Mouse (Mus musculus) limb, embryonic 15.5 days (tissue): ENCODE data around the gene Gm45234. TPM values are rescaled to one million over a fixed set of nuclear protein-coding genes. Genes with fewer than 3 reads are reported as not detected.

Source experiments
- ATAC-seq: fragments of 200-750 bp; cut with Nextera tagmentation; 2 replicates; pipeline ENCODE4 v1.8.0; 2017; ENCODE audit warnings: low read depth, moderate TSS enrichment; ENCODE audit not compliant: insufficient number of reproducible peaks, low FRiP score, low TSS enrichment
- H3K27ac ChIP-seq: fragments of 300-500 bp; sonication (generic); 2 replicates; pipeline ENCODE4 v1.5.1; 2015; ENCODE audit warnings: moderate library complexity, mild to moderate bottlenecking, inconsistent platforms
- H3K27me3 ChIP-seq: fragments of 300-500 bp; sonication (generic); 2 replicates; pipeline ENCODE4 v1.6.1; 2015; ENCODE audit warnings: inconsistent platforms
- H3K36me3 ChIP-seq: fragments of 300-500 bp; sonication (generic); 2 replicates; pipeline ENCODE4 v1.6.1; 2015; ENCODE audit warnings: inconsistent platforms
- H3K4me1 ChIP-seq: fragments of 300-500 bp; sonication (generic); 2 replicates; pipeline ENCODE4 v1.6.1; 2015; ENCODE audit warnings: inconsistent platforms
- H3K4me2 ChIP-seq: fragments of 300-500 bp; sonication (generic); 2 replicates; pipeline ENCODE4 v1.6.1; 2015; ENCODE audit warnings: mild to moderate bottlenecking, inconsistent platforms
- H3K4me3 ChIP-seq: fragments of 300-500 bp; sonication (generic); 2 replicates; pipeline ENCODE4 v1.5.1; 2015; ENCODE audit warnings: mild to moderate bottlenecking, inconsistent platforms
- H3K9ac ChIP-seq: fragments of 300-500 bp; sonication (generic); 2 replicates; pipeline ENCODE4 v1.6.1; 2015; ENCODE audit warnings: inconsistent platforms
- H3K9me3 ChIP-seq: fragments of 300-500 bp; sonication (generic); 2 replicates; pipeline ENCODE4 v1.6.1; 2016; ENCODE audit warnings: inconsistent platforms
- whole genome bisulfite sequencing: fragments of 180-500 bp; shearing (Covaris S2); methylation state at CpG from one replicate; pipeline ENCODE4 v1.1.7; 2015; 5-methylcytosine and 5-hydroxymethylcytosine counted together
- polyA plus RNA-seq: library from polyadenylated mRNA; unstranded; fragments of >200 nt; fragmentation: Nextera tagmentation; extraction: Ambion mirVana; gene quantifications from 2 replicates; pipeline ENCODE4 v1.2.1, GENCODE M21; 2015

Gene Gm45234
- polyA plus RNA-seq, 1 experiment from 2014 or later, result 0.10 TPM

DNA sequence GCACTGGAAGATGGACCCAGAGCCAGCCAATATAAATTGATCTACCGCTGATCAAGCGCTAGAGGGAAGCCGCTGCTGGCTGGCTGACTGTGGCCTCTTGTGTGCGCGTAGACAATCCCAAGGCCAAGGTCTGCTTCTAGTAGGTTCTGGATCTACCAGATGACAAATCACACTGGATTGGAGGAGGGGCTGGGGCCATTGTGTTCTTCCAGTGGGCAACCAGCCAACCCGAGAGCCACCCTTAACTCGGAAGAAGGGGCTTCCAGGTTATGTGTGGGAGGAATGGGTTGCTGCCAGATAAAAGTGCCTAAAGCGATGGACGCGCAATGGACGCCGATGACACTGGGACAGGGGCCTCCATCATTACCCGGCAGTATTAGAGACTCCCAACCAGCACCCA is 37.9 kb downstream of the Gm45234 start:
- Histone ChIP-seq H3K9me3 (no peaks in the 10 kb centered on the region), H3K36me3 (peaks cover 47% of the 10 kb centered on the region), H3K4me3 (peak overlapping the region; percentile 34), H3K27me3 (no peaks in the 10 kb centered on the region), H3K4me1 (peaks cover 20% of the 10 kb centered on the region), H3K27ac (no peak overlapping the region), H3K4me2 (peak overlapping the region; percentile 25; the same call in 1 of the 2 replicates), H3K9ac (no peak overlapping the region)
- WGBS, result 65% methylated on average over 13 of the region's 13 CpGs
- no peak for ATAC-seq

DNA sequence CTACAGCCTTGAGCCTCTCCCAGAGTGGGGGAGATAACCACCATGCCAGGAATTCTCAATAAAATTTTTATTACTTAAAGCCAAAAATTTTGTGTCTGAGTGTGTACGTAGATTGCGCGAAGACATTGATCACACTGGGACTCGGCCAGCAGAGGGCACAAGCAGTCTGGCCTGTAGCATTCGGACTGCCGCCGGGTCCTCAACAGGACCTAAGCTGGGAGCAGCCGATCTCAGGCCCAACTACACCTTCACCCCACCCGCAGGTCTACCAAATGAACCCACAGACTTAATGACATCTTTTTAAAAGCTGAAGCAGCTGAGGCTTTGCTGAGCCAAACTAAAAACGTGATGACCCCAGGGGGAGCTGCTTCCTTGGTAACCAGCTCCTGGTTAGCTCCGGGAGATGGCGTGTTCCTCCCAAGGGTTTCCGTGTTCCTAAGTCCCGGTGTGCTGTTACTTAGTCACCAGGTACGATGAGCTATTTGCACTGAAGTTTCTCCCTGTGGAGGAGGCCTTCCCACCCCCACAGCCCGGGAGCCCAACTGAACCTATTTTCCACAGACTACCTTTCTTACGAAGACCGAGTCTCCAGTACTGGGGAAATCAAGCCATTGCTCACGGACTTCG is 38.8 kb downstream of the Gm45234 start:
- H3K9ac ChIP-seq, result no peak overlapping the region
- peaks cover 23% of the 10 kb centered on the region for H3K4me1 ChIP-seq
- no peak overlapping the region for H3K4me2 ChIP-seq
- 58% methylated on average over 20 of the region's 20 CpGs for WGBS
- H3K4me3 ChIP-seq, result no peak overlapping the region; the same call in 1 of the 2 replicates
- peaks cover 47% of the 10 kb centered on the region for H3K36me3 ChIP-seq
- no peaks in the 10 kb centered on the region for H3K27me3 ChIP-seq
- no peak for ATAC-seq
- H3K27ac ChIP-seq, result no peak overlapping the region
- H3K9me3 ChIP-seq, result no peaks in the 10 kb centered on the region

DNA sequence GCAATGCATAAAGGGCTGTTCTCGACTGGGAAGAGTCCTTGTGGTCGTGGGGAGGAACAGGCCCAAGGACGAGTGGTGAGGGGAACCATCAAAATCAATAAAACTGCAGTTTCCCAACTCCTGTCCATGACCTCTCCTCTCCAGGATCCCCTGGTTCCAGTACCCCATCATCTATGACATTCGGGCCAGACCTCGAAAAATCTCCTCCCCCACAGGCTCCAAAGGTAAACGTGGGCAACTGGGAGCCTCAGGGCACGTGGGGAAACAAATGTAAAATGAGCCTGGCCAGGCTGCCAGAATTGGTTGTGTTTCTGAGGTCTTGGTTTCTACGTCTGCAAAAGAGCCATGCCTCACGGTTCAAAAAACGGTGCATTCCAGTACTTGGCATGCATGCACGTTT is 42.9 kb downstream of the Gm45234 start:
- H3K4me1 ChIP-seq, result peaks cover 43% of the 10 kb centered on the region
- peak overlapping the region; percentile 88; the same call in 1 of the 2 replicates for H3K27ac ChIP-seq
- peaks cover 55% of the 10 kb centered on the region for H3K36me3 ChIP-seq
- H3K27me3 ChIP-seq, result no peaks in the 10 kb centered on the region
- 5% methylated on average over 11 of the region's 11 CpGs for WGBS
- no peak for ATAC-seq
- peak overlapping the region; percentile 94 for H3K4me3 ChIP-seq
- H3K4me2 ChIP-seq, result peak overlapping the region; percentile 85
- H3K9ac ChIP-seq, result peak overlapping the region; percentile 76
- H3K9me3 ChIP-seq, result no peaks in the 10 kb centered on the region

DNA sequence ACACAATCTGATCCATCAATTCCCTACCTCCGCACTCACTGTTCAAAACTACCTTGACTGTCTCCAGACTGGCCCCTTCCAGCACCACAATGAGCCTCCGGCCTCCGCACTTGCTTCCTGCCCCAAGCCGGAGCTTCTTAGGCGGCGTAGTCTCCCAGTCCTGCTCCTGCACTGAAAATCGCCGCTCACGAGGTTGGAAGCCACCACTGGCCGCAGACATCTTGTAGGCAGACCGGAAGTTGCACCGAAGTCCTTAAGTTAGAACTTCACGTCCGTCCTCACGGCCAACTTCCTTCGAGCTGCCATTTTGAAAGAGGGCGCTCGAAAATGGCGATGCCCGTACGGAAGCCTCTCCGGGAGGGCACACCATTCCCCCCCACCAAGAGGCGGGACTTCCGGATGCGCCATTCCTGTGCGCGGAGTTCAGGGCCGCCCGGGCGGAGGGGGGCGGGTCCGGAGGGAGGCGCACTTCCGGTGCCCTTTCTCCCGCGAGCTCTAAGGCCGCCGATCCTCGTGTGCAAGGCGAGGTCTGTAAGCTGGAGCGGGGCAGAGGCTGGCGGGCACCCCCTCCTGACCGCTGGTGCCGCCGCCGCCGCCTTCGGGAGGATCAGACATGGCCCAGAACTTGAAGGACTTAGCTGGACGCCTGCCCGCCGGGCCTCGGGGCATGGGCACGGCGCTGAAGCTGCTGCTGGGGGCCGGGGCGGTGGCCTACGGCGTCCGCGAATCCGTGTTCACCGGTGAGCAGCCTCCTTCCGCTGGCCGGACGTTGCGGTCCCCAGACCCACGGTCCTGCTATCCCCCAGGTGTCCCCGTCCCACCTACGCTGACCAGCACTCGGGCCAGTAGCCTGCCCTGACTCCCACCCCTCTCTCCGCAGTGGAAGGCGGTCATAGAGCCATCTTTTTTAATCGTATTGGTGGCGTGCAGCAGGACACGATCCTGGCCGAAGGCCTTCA is 43.7 kb downstream of the Gm45234 start, which contains the start of the genes Emg1 and Phb2:
Emg1 (minus strand) TSS at position 355 of the 959 bp plus-strand sequence.
Phb2 (plus strand) TSS at position 513 of the 959 bp plus-strand sequence.
- peaks cover 53% of the 10 kb centered on the region for H3K36me3 ChIP-seq
- WGBS, result under 1% methylated on average over 76 of the region's 76 CpGs
- H3K9ac ChIP-seq, result peak within 1 kb of the TSS; percentile 85
- no peaks in the 10 kb centered on the region for H3K9me3 ChIP-seq
- peak within 1 kb of the TSS; percentile 94 for H3K4me3 ChIP-seq
- H3K4me1 ChIP-seq, result peaks cover 43% of the 10 kb centered on the region
- H3K27ac ChIP-seq, result peak within 1 kb of the TSS; percentile 90
- peak; percentile 95 for ATAC-seq
- H3K27me3 ChIP-seq, result no peaks in the 10 kb centered on the region
- peak within 1 kb of the TSS; percentile 85 for H3K4me2 ChIP-seq

DNA sequence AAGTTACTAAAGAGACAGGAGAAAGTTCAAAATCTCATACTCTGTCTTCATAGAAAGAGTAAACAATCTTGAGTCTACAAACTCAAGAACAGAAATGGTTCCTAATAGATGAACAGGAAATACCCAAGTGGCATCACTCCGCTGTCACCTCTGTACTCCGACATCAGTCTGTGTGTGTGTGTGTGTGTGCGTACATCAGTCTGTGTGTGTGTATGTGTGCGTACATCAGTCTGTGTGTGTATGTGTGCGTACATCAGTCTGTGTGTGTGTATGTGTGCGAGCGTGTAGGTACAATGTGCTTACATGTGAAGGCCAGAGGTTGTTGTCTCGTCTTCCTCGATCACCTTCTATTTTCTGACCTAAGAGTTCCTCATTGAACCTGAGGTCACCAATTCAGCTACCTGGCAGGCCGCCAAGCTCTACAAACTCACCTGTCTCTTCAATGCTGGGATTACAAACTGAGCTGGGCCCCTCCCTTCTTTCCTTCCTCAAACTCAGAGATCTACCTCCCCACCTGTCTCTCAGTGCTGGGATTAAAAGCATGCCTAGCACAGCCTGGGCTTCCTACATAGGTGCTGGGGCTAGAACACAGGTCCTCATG is 47.4 kb downstream of the Gm45234 start:
- WGBS, result 94% methylated on average over 10 of the region's 10 CpGs
- Histone ChIP-seq H3K9me3 (no peaks in the 10 kb centered on the region), H3K36me3 (peaks cover 49% of the 10 kb centered on the region), H3K4me3 (no peak overlapping the region), H3K4me2 (no peak overlapping the region), H3K9ac (no peak overlapping the region), H3K4me1 (peaks cover 27% of the 10 kb centered on the region), H3K27ac (no peak overlapping the region), H3K27me3 (no peaks in the 10 kb centered on the region)
- ATAC-seq, result no peak

DNA sequence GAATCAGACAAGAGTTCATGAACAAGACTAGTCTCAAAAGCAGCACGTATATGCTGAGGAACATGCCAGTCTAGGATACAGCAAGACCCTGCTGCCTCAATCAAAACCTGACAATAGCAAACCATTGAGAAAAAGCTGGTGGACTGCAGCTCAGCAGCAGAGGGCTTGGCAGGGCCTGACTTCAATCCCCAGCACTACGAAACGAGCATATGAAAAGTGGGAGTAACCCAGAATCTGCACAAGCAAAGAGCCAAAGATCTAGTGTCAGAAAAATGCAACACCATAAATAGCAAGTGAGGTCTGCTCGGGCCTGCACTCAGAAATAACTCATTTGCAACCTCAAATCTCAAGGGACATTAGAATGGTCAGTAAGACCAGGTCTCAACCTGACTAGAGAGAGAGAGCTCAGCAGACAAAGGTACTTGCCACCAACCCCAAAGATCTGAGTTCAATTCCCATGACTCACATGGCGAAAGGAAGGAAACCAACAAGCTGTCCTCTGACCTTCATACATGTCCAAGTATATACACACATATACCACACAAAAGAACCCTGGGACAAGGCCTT is 49.7 kb downstream of the Gm45234 start:
- Histone ChIP-seq H3K4me1 (peaks cover 17% of the 10 kb centered on the region), H3K4me2 (no peak overlapping the region), H3K9me3 (no peaks in the 10 kb centered on the region), H3K27ac (no peak overlapping the region), H3K9ac (no peak overlapping the region), H3K4me3 (no peak overlapping the region), H3K36me3 (peaks cover 69% of the 10 kb centered on the region), H3K27me3 (no peaks in the 10 kb centered on the region)
- no peak for ATAC-seq
- 85% methylated on average over 5 of the region's 5 CpGs for WGBS

DNA sequence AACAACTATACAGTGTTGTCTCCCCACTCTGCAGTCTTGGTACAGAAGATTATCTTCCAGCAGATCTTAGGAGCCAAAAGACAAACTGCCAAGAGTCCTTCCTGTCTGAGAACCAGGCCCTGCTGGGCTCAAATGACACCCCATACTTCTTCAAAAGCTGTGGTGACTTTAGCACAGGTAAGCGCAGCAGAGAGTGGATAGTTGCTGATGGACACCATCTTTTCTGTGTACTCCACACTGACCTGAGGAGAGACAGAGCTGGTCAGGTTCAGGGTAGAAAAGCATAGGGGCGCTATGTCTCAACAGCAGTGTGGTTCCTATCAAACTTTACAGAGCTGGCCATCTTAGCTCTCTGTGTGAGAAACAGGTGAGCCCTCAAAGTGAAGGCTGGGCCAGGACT is 51.4 kb downstream of the Gm45234 start:
- no peak overlapping the region for H3K4me2 ChIP-seq
- peaks cover 86% of the 10 kb centered on the region for H3K36me3 ChIP-seq
- no peaks in the 10 kb centered on the region for H3K9me3 ChIP-seq
- no peak overlapping the region for H3K27ac ChIP-seq
- H3K4me3 ChIP-seq, result no peak overlapping the region
- WGBS, result 94% methylated on average over 2 of the region's 2 CpGs
- ATAC-seq, result no peak
- H3K9ac ChIP-seq, result no peak overlapping the region
- no peaks in the 10 kb centered on the region for H3K27me3 ChIP-seq
- H3K4me1 ChIP-seq, result peaks cover 5% of the 10 kb centered on the region; the same call in 1 of the 2 replicates

DNA sequence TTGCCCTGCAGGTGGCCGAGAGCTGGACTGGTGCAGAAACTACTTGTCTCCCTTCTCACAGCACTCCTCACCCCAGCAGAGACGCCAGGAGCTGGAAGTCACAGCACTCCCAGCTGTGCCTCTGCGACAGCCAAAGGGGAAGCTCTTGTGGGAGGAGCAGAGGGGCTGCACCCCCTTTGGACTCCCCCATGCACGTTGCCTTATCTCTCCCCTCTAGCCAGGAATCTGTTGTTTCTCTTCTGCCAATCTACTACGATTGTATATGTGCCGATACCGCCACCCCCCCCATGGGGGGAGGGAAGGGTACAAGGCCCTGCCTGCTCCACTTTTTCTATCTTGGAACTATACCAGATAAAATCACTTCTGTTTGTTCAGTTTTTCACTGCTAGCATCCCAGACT is 52.0 kb downstream of the Gm45234 start:
- WGBS, result 76% methylated on average over 7 of the region's 7 CpGs
- H3K27ac ChIP-seq, result no peak overlapping the region
- peaks cover 92% of the 10 kb centered on the region for H3K36me3 ChIP-seq

DNA sequence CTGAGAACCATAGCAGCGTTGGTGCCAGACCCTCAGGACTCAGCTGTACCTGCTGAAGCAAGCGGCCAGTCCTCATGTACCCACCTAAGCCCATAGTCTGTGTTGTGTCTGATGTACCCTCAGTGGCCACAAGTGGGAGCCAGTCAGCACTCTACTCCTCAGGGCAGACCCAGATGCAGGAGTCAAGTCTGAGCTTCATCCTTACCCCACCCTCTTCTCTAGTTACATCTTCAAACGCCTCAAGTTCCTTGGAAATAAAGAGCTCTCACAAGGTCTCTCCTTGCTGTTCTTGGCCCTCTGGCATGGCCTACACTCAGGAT is 53.1 kb downstream of the Gm45234 start:
- Histone ChIP-seq H3K4me1 (0 out of 2 replicates have a peak, but pooled peaks cover 3% of the 10 kb centered on the region), H3K36me3 (peaks cover 93% of the 10 kb centered on the region), H3K4me3 (no peak overlapping the region), H3K27me3 (no peaks in the 10 kb centered on the region), H3K9me3 (no peaks in the 10 kb centered on the region), H3K27ac (no peak overlapping the region), H3K9ac (no peak overlapping the region), H3K4me2 (no peak overlapping the region)
- 0 out of 2 replicates have a peak, but pooled peaks have one; percentile 46 for ATAC-seq
- 51% methylated on average over 3 of the region's 3 CpGs for WGBS

More for the DNA sequence above, 52.0 kb downstream of the Gm45234 start:
- Histone ChIP-seq H3K9ac (no peak overlapping the region), H3K4me2 (no peak overlapping the region), H3K4me1 (0 out of 2 replicates have a peak, but pooled peaks cover 3% of the 10 kb centered on the region), H3K27me3 (no peaks in the 10 kb centered on the region), H3K9me3 (no peaks in the 10 kb centered on the region), H3K4me3 (no peak overlapping the region)
- ATAC-seq, result no peak

DNA sequence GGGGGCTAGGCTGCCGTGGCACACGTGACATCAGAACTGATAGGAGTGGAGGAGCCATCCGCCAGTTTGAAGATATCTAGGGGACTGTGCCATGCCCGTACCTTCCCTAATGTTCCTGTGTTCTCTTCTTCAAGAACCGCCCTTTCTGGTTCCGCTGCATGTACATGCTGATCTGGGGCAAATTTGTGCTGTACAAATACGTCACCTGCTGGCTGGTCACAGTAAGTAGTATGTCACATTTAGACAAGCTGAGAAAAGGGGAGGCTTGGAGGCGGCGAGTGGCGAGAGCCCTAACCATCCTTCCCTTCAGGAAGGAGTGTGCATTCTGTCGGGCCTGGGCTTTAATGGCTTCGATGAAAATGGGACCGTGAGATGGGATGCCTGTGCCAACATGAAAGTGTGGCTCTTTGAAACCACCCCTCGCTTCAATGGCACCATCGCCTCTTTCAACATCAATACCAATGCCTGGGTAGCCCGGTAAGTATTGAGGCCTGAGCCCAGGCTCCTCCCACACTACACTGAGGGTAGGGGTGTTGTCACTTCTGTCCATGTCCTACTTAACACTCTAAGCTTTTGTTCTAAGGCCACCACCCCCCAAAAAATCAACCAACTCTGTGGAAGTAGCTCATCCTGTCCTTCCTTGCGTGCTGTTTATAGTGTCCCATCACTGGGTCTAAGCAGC is 53.6 kb downstream of the Gm45234 start:
- 87% methylated on average over 17 of the region's 17 CpGs for WGBS
- Histone ChIP-seq H3K27me3 (no peaks in the 10 kb centered on the region), H3K4me1 (0 out of 2 replicates have a peak, but pooled peaks cover 3% of the 10 kb centered on the region), H3K36me3 (peaks cover 89% of the 10 kb centered on the region), H3K27ac (no peak overlapping the region), H3K4me3 (no peak overlapping the region), H3K4me2 (no peak overlapping the region), H3K9ac (no peak overlapping the region), H3K9me3 (no peaks in the 10 kb centered on the region)
- no peak for ATAC-seq

DNA sequence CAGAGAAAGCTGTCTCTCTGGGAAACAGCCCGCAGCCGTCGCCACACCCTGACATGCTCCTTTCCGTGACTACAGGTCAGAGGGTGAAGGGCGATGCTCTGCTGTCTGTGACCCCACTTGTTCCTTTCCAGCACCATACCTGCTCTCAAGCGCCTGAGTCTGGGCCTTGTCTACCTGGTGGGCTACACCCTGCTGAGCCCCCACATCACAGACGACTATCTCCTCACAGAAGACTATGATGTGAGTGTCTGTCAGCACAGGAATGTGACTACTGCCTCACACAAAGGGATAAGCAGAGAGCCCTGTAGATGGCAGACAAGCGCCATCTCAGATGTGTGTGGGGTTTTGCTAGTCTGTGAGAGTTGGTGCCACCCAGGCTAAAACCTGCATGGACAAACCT is 54.5 kb downstream of the Gm45234 start:
- H3K9ac ChIP-seq, result no peak overlapping the region
- H3K27ac ChIP-seq, result no peak overlapping the region
- no peaks in the 10 kb centered on the region for H3K27me3 ChIP-seq
- H3K4me2 ChIP-seq, result no peak overlapping the region
- H3K9me3 ChIP-seq, result no peaks in the 10 kb centered on the region
- 82% methylated on average over 8 of the region's 8 CpGs for WGBS
- ATAC-seq, result no peak
- 0 out of 2 replicates have a peak, but pooled peaks cover 3% of the 10 kb centered on the region for H3K4me1 ChIP-seq
- H3K36me3 ChIP-seq, result peaks cover 83% of the 10 kb centered on the region
- H3K4me3 ChIP-seq, result no peak overlapping the region
